Mouse (Mus musculus): ENCODE results near the gene Hck.

GRCm38 (mm10) chr2:153083824-153084223, 24.4 kb upstream of the Hck start:
- TF ChIP-seq GATA1 (IDR thresholded peaks at IDR 0.05; ENCODE audit: borderline replicate concordance, low read length): no peak
- no peak for TF ChIP-seq FLI1 (IDR thresholded peaks at IDR 0.05; ENCODE audit: low read length)

Data from megakaryocyte, embryonic 14.5 days (primary cell).